Mouse (Mus musculus): ENCODE results near the gene Hypk.

- TF ChIP-seq CTCF (IDR thresholded peaks at IDR 0.05 in 2 of 3, conservative IDR thresholded peaks at IDR 0.05 in 1 of 3; ENCODE audit: control insufficient read depth in 1 of 3, insufficient read depth in 1 of 3, low read depth in 2 of 3, low read length in 3 of 3, poor library complexity in 1 of 3, severe bottlenecking in 1 of 3) (no peak), ZNF384 (IDR thresholded peaks at IDR 0.05; ENCODE audit: low read depth, low read length) (no peak), ETS1 (IDR thresholded peaks at IDR 0.05; ENCODE audit: low read depth, low read length) (no peak), POLR2A (IDR thresholded peaks at IDR 0.05; ENCODE audit: control insufficient read depth in 1 of 2, insufficient read depth in 1 of 2, low read depth in 1 of 2, low read length in 2 of 2, poor library complexity in 1 of 2) (no peak), GABPA (IDR thresholded peaks at IDR 0.05; ENCODE audit: low read depth, low read length) (no peak), TBP (IDR thresholded peaks at IDR 0.05; ENCODE audit: low read depth, low read length) (no peak), MAZ (IDR thresholded peaks at IDR 0.05; ENCODE audit: low read depth, low read length) (no peak), POLR2AphosphoS2 (IDR thresholded peaks at IDR 0.05; ENCODE audit: low read length) (no peak), RAD21 (IDR thresholded peaks at IDR 0.05; ENCODE audit: low read depth, low read length) (no peak), USF1 (IDR thresholded peaks at IDR 0.05; ENCODE audit: low read depth, low read length) (no peak), EP300 (IDR thresholded peaks at IDR 0.05; ENCODE audit: low read depth in 1 of 2, low read length in 2 of 2) (no peak), GATA1 (IDR thresholded peaks at IDR 0.05; ENCODE audit: low read depth, low read length) (no peak)
Measured at GRCm38 (mm10) chr2:121449545-121450011, 3.5 kb upstream of the Hypk start.
